Mouse (Mus musculus): ENCODE measurements around the gene Sdk1. TPM values are rescaled to one million over a fixed set of nuclear protein-coding genes. Genes with fewer than 3 reads are reported as not detected.
A peak's percentile ranks its signal among the peaks of the same experiment; 100 is the strongest.

Gene Sdk1
- polyA plus RNA-seq, 1 experiment from 2014 or later: 1.5 TPM

GRCm38 (mm10) chr5:141524801-141525715 lies 283.8 kb downstream of the Sdk1 start:
- Histone ChIP-seq H3K4me1 (peaks cover 7% of the 10 kb centered on the region; the same call in 1 of the 2 replicates), H3K27ac (replicated peaks) (no peak overlapping the region), H3K9me3 (no peaks in the 10 kb centered on the region), H3K4me2 (replicated peaks) (peak overlapping the region; percentile 19; the same call in 1 of the 2 replicates), H3K4me3 (no peak overlapping the region), H3K9ac (replicated peaks) (0 out of 2 replicates have a peak overlapping the region, but pooled peaks have one; percentile 15), H3K36me3 (no peaks in the 10 kb centered on the region), H3K27me3 (no peaks in the 10 kb centered on the region)
- ATAC-seq (replicated peaks): no peak
- 38% methylated on average over 13 of the region's 13 CpGs for WGBS

- Histone ChIP-seq H3K36me3 (no peaks in the 10 kb centered on the region), H3K9me3 (no peaks in the 10 kb centered on the region), H3K4me3 (no peak overlapping the region), H3K4me1 (peaks cover 7% of the 10 kb centered on the region), H3K9ac (replicated peaks) (no peak overlapping the region), H3K4me2 (replicated peaks) (no peak overlapping the region), H3K27ac (replicated peaks) (no peak overlapping the region), H3K27me3 (no peaks in the 10 kb centered on the region)
- no peak for ATAC-seq (replicated peaks)
- WGBS: 60% methylated on average over 5 of the region's 5 CpGs
Observed at GRCm38 (mm10) chr5:141540193-141540592, 298.9 kb downstream of the Sdk1 start.

GRCm38 (mm10) chr5:141542890-141543666 lies 301.8 kb downstream of the Sdk1 start:
- peaks cover 7% of the 10 kb centered on the region for H3K4me1 ChIP-seq
- H3K4me3 ChIP-seq: no peak overlapping the region
- H3K27me3 ChIP-seq: no peaks in the 10 kb centered on the region
- no peaks in the 10 kb centered on the region for H3K36me3 ChIP-seq
- no peak overlapping the region for H3K4me2 ChIP-seq (replicated peaks)
- ATAC-seq (replicated peaks): no peak
- no peak overlapping the region for H3K9ac ChIP-seq (replicated peaks)
- no peak overlapping the region for H3K27ac ChIP-seq (replicated peaks)
- no peaks in the 10 kb centered on the region for H3K9me3 ChIP-seq
- 10% methylated on average over 8 of the region's 8 CpGs for WGBS

- ATAC-seq (replicated peaks): no peak
- Histone ChIP-seq H3K4me1 (peaks cover 10% of the 10 kb centered on the region; the same call in 1 of the 2 replicates), H3K9ac (replicated peaks) (no peak overlapping the region), H3K9me3 (no peaks in the 10 kb centered on the region), H3K4me2 (replicated peaks) (no peak overlapping the region), H3K27me3 (no peaks in the 10 kb centered on the region), H3K36me3 (no peaks in the 10 kb centered on the region), H3K4me3 (no peak overlapping the region), H3K27ac (replicated peaks) (no peak overlapping the region)
- WGBS: 80% methylated on average over 9 of the region's 9 CpGs
Observed at GRCm38 (mm10) chr5:141553444-141553843, 312.2 kb downstream of the Sdk1 start.

- Histone ChIP-seq H3K36me3 (no peaks in the 10 kb centered on the region), H3K4me2 (replicated peaks) (no peak overlapping the region), H3K4me3 (no peak overlapping the region), H3K9ac (replicated peaks) (no peak overlapping the region), H3K4me1 (peaks cover 16% of the 10 kb centered on the region), H3K27me3 (no peaks in the 10 kb centered on the region), H3K9me3 (no peaks in the 10 kb centered on the region), H3K27ac (replicated peaks) (no peak overlapping the region)
- 43% methylated on average over 4 of the region's 4 CpGs for WGBS
- ATAC-seq (replicated peaks): no peak
Observed at GRCm38 (mm10) chr5:141558731-141559130, 317.4 kb downstream of the Sdk1 start.

- H3K4me3 ChIP-seq: no peak overlapping the region
- H3K27me3 ChIP-seq: no peaks in the 10 kb centered on the region
- WGBS: 49% methylated on average over 5 of the region's 5 CpGs
- no peak overlapping the region for H3K4me2 ChIP-seq (replicated peaks)
- no peaks in the 10 kb centered on the region for H3K9me3 ChIP-seq
- peaks cover 16% of the 10 kb centered on the region for H3K4me1 ChIP-seq
- no peaks in the 10 kb centered on the region for H3K36me3 ChIP-seq
- no peak overlapping the region for H3K9ac ChIP-seq (replicated peaks)
- ATAC-seq (replicated peaks): no peak
- H3K27ac ChIP-seq (replicated peaks): no peak overlapping the region
Observed at GRCm38 (mm10) chr5:141560325-141560724, 319.0 kb downstream of the Sdk1 start.

GRCm38 (mm10) chr5:141561989-141562560 lies 320.8 kb downstream of the Sdk1 start:
- H3K9me3 ChIP-seq: no peaks in the 10 kb centered on the region
- H3K4me1 ChIP-seq: peaks cover 8% of the 10 kb centered on the region; the same call in 1 of the 2 replicates
- H3K27me3 ChIP-seq: no peaks in the 10 kb centered on the region
- H3K36me3 ChIP-seq: no peaks in the 10 kb centered on the region
- H3K4me3 ChIP-seq: no peak overlapping the region
- no peak overlapping the region for H3K4me2 ChIP-seq (replicated peaks)
- no peak overlapping the region for H3K9ac ChIP-seq (replicated peaks)
- ATAC-seq (replicated peaks): no peak
- WGBS: 25% methylated on average over 3 of the region's 3 CpGs
- H3K27ac ChIP-seq (replicated peaks): no peak overlapping the region

- no peaks in the 10 kb centered on the region for H3K36me3 ChIP-seq
- no peak overlapping the region for H3K9ac ChIP-seq (replicated peaks)
- no peaks in the 10 kb centered on the region for H3K27me3 ChIP-seq
- ATAC-seq (replicated peaks): no peak
- WGBS: 85% methylated on average over 5 of the region's 5 CpGs
- no peaks in the 10 kb centered on the region for H3K9me3 ChIP-seq
- H3K4me2 ChIP-seq (replicated peaks): no peak overlapping the region
- peaks cover 10% of the 10 kb centered on the region for H3K4me1 ChIP-seq
- no peak overlapping the region for H3K27ac ChIP-seq (replicated peaks)
- H3K4me3 ChIP-seq: no peak overlapping the region
Observed at GRCm38 (mm10) chr5:141564197-141564596, 322.9 kb downstream of the Sdk1 start.

GRCm38 (mm10) chr5:141568106-141568505 lies 326.8 kb downstream of the Sdk1 start:
- WGBS: 65% methylated on average over 2 of the region's 2 CpGs

GRCm38 (mm10) chr5:141570442-141570841 lies 329.2 kb downstream of the Sdk1 start:
- no peak overlapping the region for H3K9ac ChIP-seq (replicated peaks)
- H3K9me3 ChIP-seq: no peaks in the 10 kb centered on the region
- H3K36me3 ChIP-seq: no peaks in the 10 kb centered on the region
- peaks cover 31% of the 10 kb centered on the region for H3K4me1 ChIP-seq
- ATAC-seq (replicated peaks): peak; percentile 79
- no peaks in the 10 kb centered on the region for H3K27me3 ChIP-seq
- H3K4me2 ChIP-seq (replicated peaks): no peak overlapping the region
- WGBS: 30% methylated on average over 6 of the region's 6 CpGs
- no peak overlapping the region for H3K4me3 ChIP-seq
- H3K27ac ChIP-seq (replicated peaks): peak overlapping the region; percentile 68

More at GRCm38 (mm10) chr5:141568106-141568505, 326.8 kb downstream of the Sdk1 start:
- Histone ChIP-seq H3K4me2 (replicated peaks) (no peak overlapping the region), H3K4me3 (no peak overlapping the region), H3K27ac (replicated peaks) (no peak overlapping the region), H3K27me3 (no peaks in the 10 kb centered on the region), H3K9ac (replicated peaks) (no peak overlapping the region), H3K4me1 (peaks cover 25% of the 10 kb centered on the region), H3K36me3 (no peaks in the 10 kb centered on the region), H3K9me3 (no peaks in the 10 kb centered on the region)
- no peak for ATAC-seq (replicated peaks)

GRCm38 (mm10) chr5:141574263-141574662 lies 333.0 kb downstream of the Sdk1 start:
- H3K36me3 ChIP-seq: no peaks in the 10 kb centered on the region
- H3K4me2 ChIP-seq (replicated peaks): no peak overlapping the region
- WGBS: 71% methylated on average over 1 of the region's 1 CpGs
- no peak overlapping the region for H3K9ac ChIP-seq (replicated peaks)
- no peak overlapping the region for H3K27ac ChIP-seq (replicated peaks)
- ATAC-seq (replicated peaks): no peak
- H3K4me3 ChIP-seq: no peak overlapping the region
- H3K9me3 ChIP-seq: no peaks in the 10 kb centered on the region
- H3K4me1 ChIP-seq: peaks cover 27% of the 10 kb centered on the region
- no peaks in the 10 kb centered on the region for H3K27me3 ChIP-seq

- ATAC-seq (replicated peaks): no peak
- Histone ChIP-seq H3K27me3 (no peaks in the 10 kb centered on the region), H3K4me1 (no peaks in the 10 kb centered on the region), H3K9ac (replicated peaks) (no peak overlapping the region), H3K9me3 (no peaks in the 10 kb centered on the region), H3K36me3 (no peaks in the 10 kb centered on the region), H3K27ac (replicated peaks) (no peak overlapping the region), H3K4me3 (no peak overlapping the region), H3K4me2 (replicated peaks) (no peak overlapping the region)
- WGBS: 70% methylated on average over 5 of the region's 5 CpGs
Observed at GRCm38 (mm10) chr5:141591246-141591645, 350.0 kb downstream of the Sdk1 start.
